Mouse (Mus musculus): ENCODE results near the gene Faap20. TPM values are rescaled to one million over a fixed set of nuclear protein-coding genes. Genes with fewer than 3 reads are reported as not detected.

Gene Faap20
- polyA plus RNA-seq, 1 experiment from 2014 or later: 70.1 TPM

DNA sequence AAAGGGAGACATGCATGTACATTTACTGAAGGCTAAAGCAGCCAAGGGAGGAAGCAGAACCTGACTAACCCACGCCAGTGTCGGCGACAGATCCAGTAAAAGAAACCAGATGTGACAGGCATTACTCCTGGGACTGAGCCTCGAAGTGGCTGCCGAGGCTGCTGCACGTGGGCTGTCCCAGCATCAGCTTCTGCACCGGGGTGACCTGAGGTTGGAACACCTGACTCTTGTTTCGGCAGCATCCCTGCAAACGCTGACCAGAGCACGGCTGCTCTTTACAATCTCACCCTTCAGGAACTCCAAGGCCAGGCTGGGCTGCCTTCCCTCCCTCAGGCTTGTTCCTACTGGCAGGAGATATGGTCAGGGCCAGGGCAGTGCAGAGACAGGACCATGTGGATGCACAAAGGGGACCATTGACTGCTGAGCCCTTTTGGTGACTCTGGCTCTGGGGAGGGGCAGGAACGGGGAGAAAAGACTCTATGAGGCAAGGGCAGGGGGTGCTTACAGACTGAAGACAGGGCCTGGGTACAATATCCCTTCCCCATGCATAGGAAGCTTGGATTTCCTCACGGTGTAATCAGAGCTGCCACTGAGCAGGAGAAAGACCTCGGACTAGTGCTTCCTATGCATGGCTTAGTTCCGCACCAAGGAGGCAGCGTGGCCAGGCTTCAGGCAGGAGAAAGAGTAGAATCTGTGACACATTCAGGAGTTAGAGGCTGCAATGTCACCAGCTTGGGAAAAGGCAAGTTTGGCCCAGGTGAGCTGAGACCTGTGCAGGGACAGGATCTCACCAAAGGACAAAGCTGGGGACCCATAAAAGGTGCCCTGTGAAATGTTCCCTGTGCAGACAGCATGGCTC lies 35.1 kb downstream of the Faap20 start:
- Histone ChIP-seq H3K4me1 (ENCODE audit: control insufficient read depth, insufficient read depth, low read length) (peaks cover 9% of the 10 kb centered on the region; the same call in 1 of the 2 replicates), H3K9me3 (replicated peaks; ENCODE audit: control insufficient read depth, low read length, poor library complexity, severe bottlenecking) (no peaks in the 10 kb centered on the region), H3K27ac (ENCODE audit: low read length) (no peak overlapping the region), H3K9ac (ENCODE audit: low read depth, low read length) (no peak overlapping the region), H3K27me3 (ENCODE audit: control insufficient read depth, insufficient read depth, low read depth, low read length) (no peaks in the 10 kb centered on the region), H3K36me3 (ENCODE audit: control insufficient read depth, insufficient read depth, low read length) (peaks cover 16% of the 10 kb centered on the region), H3K4me2 (ENCODE audit: low read length) (no peak overlapping the region), H3K4me3 (ENCODE audit: low read depth, low read length) (no peak overlapping the region)
- ATAC-seq: no peak
- 72% methylated on average over 15 of the region's 15 CpGs for WGBS

DNA sequence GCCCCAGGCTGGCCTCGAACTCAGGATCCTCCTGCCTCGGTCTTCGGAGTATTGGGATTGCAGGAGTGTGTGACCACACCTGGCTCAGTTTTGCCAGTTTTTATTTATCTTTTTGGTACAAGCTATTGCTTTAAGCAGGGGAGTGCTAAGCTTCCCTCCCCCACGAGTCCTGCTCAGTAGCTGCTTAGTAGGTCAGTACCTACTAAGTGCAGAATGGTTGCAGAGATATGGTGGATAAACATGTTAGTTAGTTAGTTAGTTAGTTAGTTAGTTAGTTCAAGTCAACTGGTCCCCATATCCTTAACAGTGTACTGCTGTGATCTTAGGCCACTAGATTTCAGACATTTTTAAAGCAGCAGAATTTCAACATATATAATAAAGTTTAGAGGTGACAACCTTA lies 36.5 kb downstream of the Faap20 start:
- H3K9me3 ChIP-seq (replicated peaks; ENCODE audit: control insufficient read depth, low read length, poor library complexity, severe bottlenecking): no peaks in the 10 kb centered on the region
- 93% methylated on average over 4 of the region's 4 CpGs for WGBS

DNA sequence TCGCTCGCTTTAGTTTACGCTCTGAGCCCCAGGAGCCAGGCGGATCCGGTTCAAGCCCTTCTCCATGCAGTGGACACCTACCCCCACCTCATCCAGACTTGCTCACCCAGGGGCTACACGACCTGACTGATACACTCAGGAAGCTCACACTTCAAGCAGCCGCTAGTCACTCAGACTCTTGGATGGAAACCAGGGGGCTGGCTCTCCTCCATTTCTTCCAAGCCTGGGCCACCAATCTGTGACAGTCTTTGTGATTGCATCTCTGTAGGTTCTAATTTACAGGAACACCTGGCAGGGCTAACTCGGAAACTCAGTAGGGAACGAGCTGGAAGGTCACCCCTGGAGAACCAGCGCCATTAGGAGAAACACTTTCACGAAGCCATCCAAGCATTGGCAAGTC lies 38.1 kb downstream of the Faap20 start:
- Histone ChIP-seq H3K4me3 (ENCODE audit: low read depth, low read length) (no peak overlapping the region), H3K27me3 (ENCODE audit: control insufficient read depth, insufficient read depth, low read depth, low read length) (no peaks in the 10 kb centered on the region)
- WGBS: 90% methylated on average over 11 of the region's 11 CpGs

More for the DNA sequence above, 36.5 kb downstream of the Faap20 start:
- H3K36me3 ChIP-seq (ENCODE audit: control insufficient read depth, insufficient read depth, low read length): peaks cover 13% of the 10 kb centered on the region
- no peak for ATAC-seq
- no peak overlapping the region for H3K27ac ChIP-seq (ENCODE audit: low read length)
- no peak overlapping the region for H3K4me3 ChIP-seq (ENCODE audit: low read depth, low read length)
- H3K27me3 ChIP-seq (ENCODE audit: control insufficient read depth, insufficient read depth, low read depth, low read length): no peaks in the 10 kb centered on the region
- no peak overlapping the region for H3K9ac ChIP-seq (ENCODE audit: low read depth, low read length)
- no peak overlapping the region for H3K4me2 ChIP-seq (ENCODE audit: low read length)
- H3K4me1 ChIP-seq (ENCODE audit: control insufficient read depth, insufficient read depth, low read length): peaks cover 9% of the 10 kb centered on the region; the same call in 1 of the 2 replicates

DNA sequence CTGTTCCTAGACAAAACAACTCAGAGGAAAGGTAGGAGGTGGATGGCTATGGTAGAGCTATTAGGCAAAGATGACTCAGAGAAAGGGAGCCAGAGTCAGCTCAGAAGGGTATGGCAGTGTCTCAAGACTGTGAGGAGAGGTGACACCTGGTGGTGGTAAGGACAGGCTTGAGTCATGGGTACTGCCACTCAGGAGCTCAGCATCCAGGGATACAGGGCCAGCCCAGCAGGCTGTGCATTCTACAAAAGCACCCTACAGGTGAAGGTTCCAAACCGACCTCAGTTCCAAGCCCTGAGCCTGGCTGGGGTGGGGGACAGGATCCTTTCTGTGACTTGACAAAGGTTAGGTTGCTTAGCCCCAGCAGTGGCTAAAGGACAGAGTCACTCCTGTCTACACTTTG lies 39.0 kb downstream of the Faap20 start:
- WGBS: 62% methylated on average over 1 of the region's 1 CpGs
- H3K4me3 ChIP-seq (ENCODE audit: low read depth, low read length): no peak overlapping the region
- no peak overlapping the region for H3K27ac ChIP-seq (ENCODE audit: low read length)
- no peak overlapping the region for H3K9ac ChIP-seq (ENCODE audit: low read depth, low read length)
- H3K36me3 ChIP-seq (ENCODE audit: control insufficient read depth, insufficient read depth, low read length): peaks cover 13% of the 10 kb centered on the region
- no peak for ATAC-seq
- H3K4me1 ChIP-seq (ENCODE audit: control insufficient read depth, insufficient read depth, low read length): no peaks in the 10 kb centered on the region
- no peaks in the 10 kb centered on the region for H3K27me3 ChIP-seq (ENCODE audit: control insufficient read depth, insufficient read depth, low read depth, low read length)
- H3K4me2 ChIP-seq (ENCODE audit: low read length): no peak overlapping the region
- H3K9me3 ChIP-seq (replicated peaks; ENCODE audit: control insufficient read depth, low read length, poor library complexity, severe bottlenecking): no peaks in the 10 kb centered on the region

More for the DNA sequence above, 38.1 kb downstream of the Faap20 start:
- ATAC-seq: no peak
- Histone ChIP-seq H3K27ac (ENCODE audit: low read length) (no peak overlapping the region), H3K9me3 (replicated peaks; ENCODE audit: control insufficient read depth, low read length, poor library complexity, severe bottlenecking) (no peaks in the 10 kb centered on the region), H3K4me2 (ENCODE audit: low read length) (no peak overlapping the region), H3K4me1 (ENCODE audit: control insufficient read depth, insufficient read depth, low read length) (peaks cover under 1% of the 10 kb centered on the region; the same call in 1 of the 2 replicates), H3K9ac (ENCODE audit: low read depth, low read length) (no peak overlapping the region), H3K36me3 (ENCODE audit: control insufficient read depth, insufficient read depth, low read length) (peaks cover 13% of the 10 kb centered on the region)

DNA sequence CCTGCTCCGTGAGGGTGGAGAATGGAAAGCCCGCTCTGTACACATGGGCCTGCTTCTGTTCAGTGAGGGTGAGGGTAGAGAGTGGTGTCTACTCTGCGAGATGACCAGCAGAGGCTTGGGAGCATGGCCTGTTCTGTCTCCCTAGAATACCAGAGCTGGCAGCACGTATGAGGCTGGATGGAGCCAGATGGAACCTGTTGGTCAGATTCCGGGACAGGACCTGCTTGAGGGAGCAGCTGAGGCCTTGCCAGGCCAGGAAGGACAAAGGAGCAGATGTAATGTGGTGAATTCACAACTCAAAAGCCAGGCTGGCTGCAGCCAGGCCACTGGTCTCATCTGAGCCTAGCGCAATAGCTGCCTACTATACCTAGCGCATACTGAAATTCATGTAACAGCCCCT lies 40.4 kb downstream of the Faap20 start:
- Histone ChIP-seq H3K9ac (ENCODE audit: low read depth, low read length) (no peak overlapping the region), H3K27me3 (ENCODE audit: control insufficient read depth, insufficient read depth, low read depth, low read length) (no peaks in the 10 kb centered on the region), H3K4me1 (ENCODE audit: control insufficient read depth, insufficient read depth, low read length) (no peaks in the 10 kb centered on the region), H3K36me3 (ENCODE audit: control insufficient read depth, insufficient read depth, low read length) (peaks cover 13% of the 10 kb centered on the region), H3K9me3 (replicated peaks; ENCODE audit: control insufficient read depth, low read length, poor library complexity, severe bottlenecking) (no peaks in the 10 kb centered on the region), H3K4me3 (ENCODE audit: low read depth, low read length) (no peak overlapping the region), H3K27ac (ENCODE audit: low read length) (no peak overlapping the region), H3K4me2 (ENCODE audit: low read length) (no peak overlapping the region)
- ATAC-seq: no peak
- WGBS: 90% methylated on average over 7 of the region's 7 CpGs

DNA sequence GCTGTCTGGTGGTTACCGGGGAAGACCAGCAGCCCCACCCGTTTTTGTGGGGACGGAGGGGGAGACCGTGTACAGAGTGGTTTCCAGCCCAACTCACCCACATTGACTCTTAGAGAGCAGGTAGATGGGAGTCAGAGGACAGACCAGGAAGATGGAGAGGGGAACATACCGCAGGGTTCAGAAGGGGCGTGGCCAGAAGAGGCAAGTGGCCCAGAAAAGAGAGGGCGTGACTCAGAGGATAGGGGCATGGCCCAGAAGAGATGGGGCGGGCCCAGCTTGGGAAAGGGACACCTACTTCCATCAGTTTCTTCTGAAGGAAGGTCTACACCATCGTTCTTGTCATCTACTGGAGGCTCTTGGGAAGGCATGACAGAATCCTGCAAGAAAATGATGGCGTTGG lies 43.3 kb downstream of the Faap20 start:
- Histone ChIP-seq H3K36me3 (ENCODE audit: control insufficient read depth, insufficient read depth, low read length) (peaks cover 13% of the 10 kb centered on the region), H3K9ac (ENCODE audit: low read depth, low read length) (no peak overlapping the region), H3K27ac (ENCODE audit: low read length) (no peak overlapping the region), H3K27me3 (ENCODE audit: control insufficient read depth, insufficient read depth, low read depth, low read length) (no peaks in the 10 kb centered on the region), H3K4me3 (ENCODE audit: low read depth, low read length) (no peak overlapping the region), H3K4me2 (ENCODE audit: low read length) (no peak overlapping the region), H3K9me3 (replicated peaks; ENCODE audit: control insufficient read depth, low read length, poor library complexity, severe bottlenecking) (no peaks in the 10 kb centered on the region), H3K4me1 (ENCODE audit: control insufficient read depth, insufficient read depth, low read length) (no peaks in the 10 kb centered on the region)
- WGBS: 91% methylated on average over 10 of the region's 10 CpGs
- ATAC-seq: no peak

DNA sequence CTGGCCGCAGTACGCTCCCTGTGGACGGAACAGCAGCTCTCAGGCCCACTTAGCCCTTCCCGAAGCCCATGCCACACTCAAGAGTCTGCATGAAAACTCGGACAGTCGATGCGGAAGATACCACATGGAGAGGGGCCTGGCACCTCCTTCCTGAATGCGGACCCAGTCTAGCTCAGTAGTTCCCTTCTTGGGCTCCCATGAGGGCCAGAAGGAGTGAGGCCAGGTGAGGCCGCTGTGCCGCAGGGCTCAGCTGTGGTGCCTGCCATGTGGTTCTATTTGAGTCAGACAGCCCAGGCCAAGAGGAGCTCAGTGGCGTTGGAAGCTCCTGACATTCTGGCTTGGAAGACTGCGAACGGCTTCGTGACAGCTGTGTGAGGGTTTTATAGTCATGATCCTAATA lies 44.8 kb downstream of the Faap20 start:
- peaks cover under 1% of the 10 kb centered on the region; the same call in 1 of the 2 replicates for H3K36me3 ChIP-seq (ENCODE audit: control insufficient read depth, insufficient read depth, low read length)
- no peaks in the 10 kb centered on the region for H3K9me3 ChIP-seq (replicated peaks; ENCODE audit: control insufficient read depth, low read length, poor library complexity, severe bottlenecking)
- H3K27me3 ChIP-seq (ENCODE audit: control insufficient read depth, insufficient read depth, low read depth, low read length): no peaks in the 10 kb centered on the region
- no peak for ATAC-seq
- H3K4me2 ChIP-seq (ENCODE audit: low read length): no peak overlapping the region
- no peaks in the 10 kb centered on the region for H3K4me1 ChIP-seq (ENCODE audit: control insufficient read depth, insufficient read depth, low read length)
- 90% methylated on average over 14 of the region's 14 CpGs for WGBS
- H3K4me3 ChIP-seq (ENCODE audit: low read depth, low read length): no peak overlapping the region
- H3K27ac ChIP-seq (ENCODE audit: low read length): no peak overlapping the region
- H3K9ac ChIP-seq (ENCODE audit: low read depth, low read length): no peak overlapping the region

DNA sequence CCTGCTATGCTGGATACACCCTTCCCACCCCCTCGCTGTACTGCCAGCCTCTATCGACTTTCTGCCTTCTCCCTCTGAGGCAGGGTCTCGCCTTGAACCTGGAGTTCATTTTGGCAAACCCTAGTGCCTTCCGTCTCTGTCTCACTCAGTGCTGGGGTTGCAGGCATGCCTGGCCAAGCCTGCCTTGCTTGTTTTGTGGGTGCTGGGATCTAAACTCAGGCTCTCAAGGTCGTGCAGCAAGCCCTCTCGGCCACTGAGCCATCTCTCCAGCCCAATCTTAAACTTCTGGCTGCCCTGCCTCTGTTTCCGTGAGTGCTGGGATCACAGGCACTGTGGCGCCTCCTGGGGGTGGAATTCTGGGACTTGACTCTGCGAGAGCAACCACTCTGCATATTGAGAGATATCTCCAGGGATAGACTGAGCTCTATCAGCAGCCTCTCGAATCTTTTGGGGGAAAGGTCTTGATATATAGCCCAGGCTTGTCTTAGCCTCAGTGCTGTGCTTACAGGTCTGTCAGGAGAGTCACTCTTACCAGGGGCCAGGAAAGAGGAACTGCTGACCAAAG lies 45.5 kb downstream of the Faap20 start:
- 80% methylated on average over 10 of the region's 10 CpGs for WGBS
- no peak overlapping the region for H3K4me3 ChIP-seq (ENCODE audit: low read depth, low read length)
- no peaks in the 10 kb centered on the region for H3K4me1 ChIP-seq (ENCODE audit: control insufficient read depth, insufficient read depth, low read length)
- no peaks in the 10 kb centered on the region for H3K36me3 ChIP-seq (ENCODE audit: control insufficient read depth, insufficient read depth, low read length)
- H3K9me3 ChIP-seq (replicated peaks; ENCODE audit: control insufficient read depth, low read length, poor library complexity, severe bottlenecking): no peaks in the 10 kb centered on the region
- H3K27me3 ChIP-seq (ENCODE audit: control insufficient read depth, insufficient read depth, low read depth, low read length): no peaks in the 10 kb centered on the region
- no peak overlapping the region for H3K9ac ChIP-seq (ENCODE audit: low read depth, low read length)
- H3K27ac ChIP-seq (ENCODE audit: low read length): no peak overlapping the region; the same call in 1 of the 2 replicates
- no peak overlapping the region for H3K4me2 ChIP-seq (ENCODE audit: low read length)
- no peak for ATAC-seq

DNA sequence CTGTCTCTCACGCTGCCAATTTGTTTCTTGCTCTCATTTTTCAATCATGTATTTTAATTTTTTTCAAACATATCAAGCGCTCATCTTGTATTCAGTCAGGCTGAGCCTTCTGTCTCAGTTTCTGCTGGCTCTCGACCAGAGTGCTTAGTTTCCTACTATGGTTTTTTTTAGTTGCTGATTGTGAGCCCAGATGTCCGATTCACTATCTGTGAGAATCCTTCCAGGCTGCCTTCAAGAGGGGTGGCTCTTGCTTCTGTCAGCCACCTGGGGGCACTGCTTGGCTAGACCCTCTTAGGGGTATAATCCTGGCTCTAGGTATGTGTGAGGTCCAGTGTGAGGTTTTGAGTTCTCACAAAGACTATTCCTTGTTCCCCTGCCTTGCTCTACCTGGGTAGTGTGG lies 46.4 kb downstream of the Faap20 start:
- H3K9me3 ChIP-seq (replicated peaks; ENCODE audit: control insufficient read depth, low read length, poor library complexity, severe bottlenecking): no peaks in the 10 kb centered on the region
- no peak overlapping the region for H3K27ac ChIP-seq (ENCODE audit: low read length)
- H3K4me3 ChIP-seq (ENCODE audit: low read depth, low read length): no peak overlapping the region
- WGBS: 72% methylated on average over 4 of the region's 4 CpGs
- H3K4me2 ChIP-seq (ENCODE audit: low read length): no peak overlapping the region
- no peak for ATAC-seq
- H3K4me1 ChIP-seq (ENCODE audit: control insufficient read depth, insufficient read depth, low read length): no peaks in the 10 kb centered on the region
- no peaks in the 10 kb centered on the region for H3K36me3 ChIP-seq (ENCODE audit: control insufficient read depth, insufficient read depth, low read length)
- no peak overlapping the region for H3K9ac ChIP-seq (ENCODE audit: low read depth, low read length)
- H3K27me3 ChIP-seq (ENCODE audit: control insufficient read depth, insufficient read depth, low read depth, low read length): no peaks in the 10 kb centered on the region

Data from midbrain, embryonic 16.5 days (tissue).